Mouse (Mus musculus): ENCODE data around the gene AC170998.1. TPM values are rescaled to one million over a fixed set of nuclear protein-coding genes. Genes with fewer than 3 reads are reported as not detected.

The AC170998.1 gene
- 10 to 100 TPM in 1 of 2 experiments, 1 to 10 TPM in 1; 9.0 to 10.7 TPM for total RNA-seq (2023)

DNA sequence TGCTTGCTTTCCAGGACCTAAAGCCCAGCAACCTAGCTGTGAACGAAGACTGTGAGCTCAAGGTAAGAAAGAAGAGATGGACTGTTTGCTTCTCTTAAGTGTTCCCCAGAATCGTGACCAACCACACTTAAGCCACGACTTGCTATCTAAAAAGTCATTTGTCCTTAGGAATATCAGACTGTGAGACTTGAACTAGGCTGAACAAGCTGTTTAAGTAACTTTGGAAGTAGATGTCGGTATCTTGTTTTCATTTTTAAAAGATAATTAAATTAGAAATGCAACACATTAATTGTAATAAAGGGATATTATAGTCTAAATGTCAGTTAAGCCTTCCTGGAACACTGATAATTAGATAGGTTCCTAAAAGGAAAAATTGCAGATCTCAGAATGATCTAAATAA, at the start of gene AC170998.1:
Gene AC170998.1, plus strand, starts transcription at position 301 of the 400 bp plus-strand sequence.

DNA sequence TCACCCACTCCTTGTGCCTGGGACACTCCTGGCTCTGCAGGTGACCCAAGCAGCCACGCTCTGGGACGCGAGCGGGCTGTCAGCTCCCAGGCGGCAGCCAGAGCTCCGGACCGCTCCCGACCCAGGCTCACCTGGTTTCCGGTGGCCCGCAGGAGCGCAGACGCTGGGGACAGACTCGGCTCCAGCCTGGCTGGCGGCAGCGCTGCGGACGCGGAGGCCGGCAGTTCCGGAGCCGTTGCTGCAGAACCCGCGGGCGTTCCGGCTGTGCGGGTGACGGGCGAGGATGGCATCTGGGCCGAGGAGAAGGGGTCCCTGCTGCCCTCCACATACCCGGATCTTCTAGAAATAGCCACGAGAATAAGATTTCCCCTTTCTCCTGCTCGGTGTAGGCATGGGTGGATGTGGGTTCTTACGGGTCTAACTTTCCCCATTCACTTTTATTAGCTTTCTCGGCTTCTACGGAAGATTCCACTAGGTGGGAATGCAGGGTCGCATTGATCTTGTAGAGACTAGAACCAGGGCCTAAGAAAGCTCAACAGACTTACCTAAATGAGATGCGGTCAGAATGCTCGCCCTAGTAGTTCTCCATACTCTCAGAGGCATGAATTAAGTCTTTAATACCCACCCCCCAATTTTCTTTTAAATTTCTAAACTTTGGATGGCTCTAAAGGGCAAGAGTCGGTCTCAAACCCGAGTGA, 36.1 kb upstream of the AC170998.1 start, which contains the start of gene Slc26a8:
Gene Slc26a8, minus strand, starts transcription at position 648 of the 698 bp plus-strand sequence.

DNA sequence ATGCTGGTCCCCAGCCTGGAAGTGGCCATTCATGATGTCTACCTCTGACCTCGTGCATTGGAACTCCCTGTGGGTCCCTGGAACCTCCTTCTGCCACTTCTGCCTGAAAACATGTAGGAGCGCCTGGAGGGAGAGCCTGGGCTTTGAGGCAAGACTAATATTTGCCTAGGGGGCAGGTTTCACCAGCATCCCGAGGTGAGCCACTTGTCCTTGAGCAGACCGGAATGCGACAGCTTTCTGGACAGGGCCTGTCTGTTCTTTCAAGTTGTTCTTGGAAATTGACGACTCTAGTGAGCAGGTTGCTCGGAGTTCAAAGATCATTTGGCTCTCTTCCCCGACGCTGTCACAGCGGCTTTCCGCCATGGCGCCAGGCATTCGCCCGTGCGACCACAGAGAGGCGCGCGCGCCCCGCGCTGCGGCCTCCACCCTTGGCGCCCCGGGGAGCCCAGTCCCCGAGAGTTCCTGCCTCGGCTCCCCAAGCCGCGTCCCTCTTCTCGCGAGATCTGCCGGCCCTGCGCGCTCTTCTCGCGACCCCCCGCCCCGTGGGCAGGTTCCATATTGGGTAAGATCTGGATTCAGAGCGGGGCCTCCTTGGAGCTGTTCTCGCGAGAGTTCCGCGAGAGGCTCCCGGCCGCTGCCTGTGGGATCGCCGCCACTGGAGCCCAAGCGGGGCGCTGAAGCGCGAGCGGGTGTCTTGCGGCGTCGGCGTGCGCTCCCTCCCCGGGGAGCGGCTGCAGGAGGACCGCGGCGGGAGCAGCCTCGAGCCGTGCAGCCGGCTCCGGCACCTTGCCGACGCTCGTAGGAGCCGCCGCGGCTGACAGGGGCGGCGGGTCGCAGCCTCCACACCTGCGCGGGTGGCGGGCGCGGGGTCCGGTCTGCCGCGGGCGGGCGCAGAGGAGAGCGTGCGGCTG, 34.9 kb upstream of the AC170998.1 start, which contains the start of gene Mapk14:
Gene Mapk14, plus strand, starts transcription at position 554 of the 911 bp plus-strand sequence.

DNA sequence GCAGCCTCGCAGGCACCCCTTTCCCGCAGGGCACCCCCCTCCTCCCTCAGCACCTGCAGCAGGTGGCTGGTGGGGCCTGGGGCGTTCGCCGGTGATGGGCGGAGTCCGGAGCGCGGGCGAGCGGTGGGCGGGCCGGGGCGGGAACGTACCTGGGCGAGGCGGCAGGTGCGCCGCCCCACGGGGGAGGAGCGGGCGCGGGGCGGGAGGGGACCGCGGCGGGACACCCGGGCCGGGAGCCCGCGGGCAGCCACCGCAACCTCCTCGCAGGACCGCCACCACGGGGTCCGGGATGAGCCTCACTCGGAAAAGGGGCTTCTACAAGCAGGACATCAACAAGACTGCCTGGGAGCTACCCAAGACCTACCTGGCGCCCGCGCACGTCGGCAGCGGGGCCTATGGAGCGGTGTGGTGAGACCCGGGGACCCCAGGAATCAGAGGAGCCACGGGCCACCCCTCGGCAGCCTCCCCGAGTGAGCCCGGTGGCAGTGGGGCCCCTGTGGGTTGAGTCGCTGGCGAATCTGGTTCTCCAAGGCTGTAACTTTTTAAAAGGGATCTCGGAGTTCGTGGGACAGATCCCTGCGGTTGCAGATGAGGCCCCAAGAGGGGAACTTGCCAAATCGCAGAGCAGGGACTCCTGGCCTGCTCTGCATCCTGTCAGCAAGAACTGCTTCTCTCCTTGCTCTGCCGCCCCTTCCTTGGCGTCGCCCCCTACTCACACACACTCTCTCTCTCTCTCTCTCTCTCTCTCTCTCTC, 43.4 kb downstream of the AC170998.1 start, which contains the start of gene Mapk13:
Gene Mapk13, plus strand, starts transcription at position 177 of the 754 bp plus-strand sequence.

Other genes starting within 250 kb of the AC170998.1 start
- 10 to 100 TPM; 24.0 to 31.4 TPM for gene Fkbp5, start 208.6 kb upstream of the AC170998.1 start, total RNA-seq (2023)
- not detected for gene Armc12, start 195.3 kb upstream of the AC170998.1 start, total RNA-seq (2023)
- gene Clpsl2, start 176.7 kb upstream of the AC170998.1 start, total RNA-seq (2023) = not detected
- gene Clps, start 165.3 kb upstream of the AC170998.1 start, total RNA-seq (2023) = not detected
- gene Lhfpl5, start 150.4 kb upstream of the AC170998.1 start, total RNA-seq (2023) = not detected
- 100 to 1,000 TPM; 103 to 108 TPM for gene Srpk1, start 103.4 kb upstream of the AC170998.1 start, total RNA-seq (2023)
- under 1 TPM in 1 of 2 experiments, not detected in 1; 0.42 TPM for gene Slc26a8, start 35.9 kb upstream of the AC170998.1 start, total RNA-seq (2023)
- gene Mapk14, start 34.8 kb upstream of the AC170998.1 start, total RNA-seq (2023) = 100 to 1,000 TPM in 1 of 2 experiments, 10 to 100 TPM in 1; 89.1 to 121 TPM
- not detected for gene Mapk13, start 43.2 kb downstream of the AC170998.1 start, total RNA-seq (2023)
- gene Brpf3, start 75.0 kb downstream of the AC170998.1 start, total RNA-seq (2023) = 10 to 100 TPM; 62.1 to 75.6 TPM
- under 1 TPM in 1 of 2 experiments, not detected in 1; 0.27 TPM for gene Pnpla1, start 132.3 kb downstream of the AC170998.1 start, total RNA-seq (2023)
- under 1 TPM; 0.27 to 0.38 TPM for gene 4930539E08Rik, start 189.2 kb downstream of the AC170998.1 start, total RNA-seq (2023)
- gene Pxt1, start 217.8 kb downstream of the AC170998.1 start, total RNA-seq (2023) = not detected
- gene Kctd20, start 225.9 kb downstream of the AC170998.1 start, total RNA-seq (2023) = 10 to 100 TPM; 80.3 to 82.1 TPM

All from B cell, adult 67 days (primary cell).